Mouse (Mus musculus) T-cell, adult 2 months (primary cell): ENCODE measurements around the gene Slc27a2.
"Not testable (repeated sequence)": the region's sequence is repeated elsewhere in the genome, so short reads cannot be mapped to it uniquely, and the experiment has no call there.

ENCODE experiments used
- DNase-seq: peaks from one replicate; pipeline ENCODE4 v3.0.0; 2022; ENCODE audit warnings: low spot score

The Slc27a2 gene

GRCm38 (mm10) chr2:126552357-126553290 is at the start of gene Slc27a2:
Gene Slc27a2, plus strand, starts transcription at chr2:126552407.
- peak; percentile 29 for DNase-seq

GRCm38 (mm10) chr2:126505156-126505555 is 47.1 kb upstream of the Slc27a2 start:
- DNase-seq, result no peak

GRCm38 (mm10) chr2:126507477-126507876 is 44.7 kb upstream of the Slc27a2 start:
- DNase-seq, result no peak

GRCm38 (mm10) chr2:126508228-126508627 is 44.0 kb upstream of the Slc27a2 start:
- no peak for DNase-seq

GRCm38 (mm10) chr2:126515069-126515826 is 37.0 kb upstream of the Slc27a2 start:
- DNase-seq, result no peak

- no peak for DNase-seq
Measured at GRCm38 (mm10) chr2:126519872-126520581, 32.2 kb upstream of the Slc27a2 start.

- DNase-seq, result no peak
Measured at GRCm38 (mm10) chr2:126520828-126521227, 31.4 kb upstream of the Slc27a2 start.

- no peak for DNase-seq
Measured at GRCm38 (mm10) chr2:126521471-126521870, 30.7 kb upstream of the Slc27a2 start.

- no peak for DNase-seq
Measured at GRCm38 (mm10) chr2:126522056-126522455, 30.2 kb upstream of the Slc27a2 start.

- not testable (repeated sequence) for DNase-seq
Measured at GRCm38 (mm10) chr2:126523101-126523745, 29.0 kb upstream of the Slc27a2 start.

GRCm38 (mm10) chr2:126524271-126524670 is 27.9 kb upstream of the Slc27a2 start:
- no peak for DNase-seq

- DNase-seq, result no peak
Measured at GRCm38 (mm10) chr2:126527461-126527860, 24.7 kb upstream of the Slc27a2 start.

- DNase-seq, result no peak
Measured at GRCm38 (mm10) chr2:126530581-126530980, 21.6 kb upstream of the Slc27a2 start.

GRCm38 (mm10) chr2:126537654-126538053 is 14.6 kb upstream of the Slc27a2 start:
- DNase-seq, result no peak

- no peak for DNase-seq
Measured at GRCm38 (mm10) chr2:126540390-126540925, 11.7 kb upstream of the Slc27a2 start.

- DNase-seq, result no peak
Measured at GRCm38 (mm10) chr2:126542211-126542610, 10.0 kb upstream of the Slc27a2 start.

GRCm38 (mm10) chr2:126545297-126545696 is 6.9 kb upstream of the Slc27a2 start:
- no peak for DNase-seq

GRCm38 (mm10) chr2:126546392-126546791 is 5.8 kb upstream of the Slc27a2 start:
- no peak for DNase-seq

GRCm38 (mm10) chr2:126549681-126550080 is 2.5 kb upstream of the Slc27a2 start:
- DNase-seq, result no peak

GRCm38 (mm10) chr2:126551244-126551890 is 840 bp upstream of the Slc27a2 start:
- DNase-seq, result no peak

GRCm38 (mm10) chr2:126551896-126552295 is 311 bp upstream of the Slc27a2 start:
- no peak for DNase-seq
